Mouse (Mus musculus) CD4-positive, CD25-positive, alpha-beta regulatory T cell, adult 2 months (primary cell): ENCODE data around the gene Plekhm3.
A peak's percentile ranks its signal among the peaks of the same experiment; 100 is the strongest.

Experiments used
- DNase-seq: peaks from one replicate; pipeline ENCODE4 v3.0.0-alpha.2; 2012; ENCODE audit warnings: low read depth, low spot score

Gene Plekhm3

GRCm38 (mm10) chr1:64928542-64928941 is 28.1 kb downstream of the Plekhm3 start:
- DNase-seq = no peak

GRCm38 (mm10) chr1:64927437-64928274 is 29.0 kb downstream of the Plekhm3 start:
- DNase-seq = no peak

GRCm38 (mm10) chr1:64925594-64925993 is 31.0 kb downstream of the Plekhm3 start:
- peak; percentile 3 for DNase-seq

- DNase-seq = no peak
Observed at GRCm38 (mm10) chr1:64924283-64924682, 32.3 kb downstream of the Plekhm3 start.

- DNase-seq = peak; percentile 19
Observed at GRCm38 (mm10) chr1:64918810-64919528, 37.7 kb downstream of the Plekhm3 start.

GRCm38 (mm10) chr1:64917966-64918365 is 38.7 kb downstream of the Plekhm3 start:
- no peak for DNase-seq

GRCm38 (mm10) chr1:64916884-64917507 is 39.6 kb downstream of the Plekhm3 start:
- DNase-seq = no peak

GRCm38 (mm10) chr1:64914356-64914755 is 42.3 kb downstream of the Plekhm3 start:
- no peak for DNase-seq

- DNase-seq = no peak
Observed at GRCm38 (mm10) chr1:64907740-64908139, 48.9 kb downstream of the Plekhm3 start.

GRCm38 (mm10) chr1:64906226-64906625 is 50.4 kb downstream of the Plekhm3 start:
- no peak for DNase-seq

GRCm38 (mm10) chr1:64903415-64903814 is 53.2 kb downstream of the Plekhm3 start:
- DNase-seq = no peak

- no peak for DNase-seq
Observed at GRCm38 (mm10) chr1:64902804-64903203, 53.8 kb downstream of the Plekhm3 start.

GRCm38 (mm10) chr1:64899763-64900162 is 56.9 kb downstream of the Plekhm3 start:
- DNase-seq = no peak

GRCm38 (mm10) chr1:64897485-64897884 is 59.1 kb downstream of the Plekhm3 start:
- no peak for DNase-seq

- DNase-seq = no peak
Observed at GRCm38 (mm10) chr1:64893806-64894205, 62.8 kb downstream of the Plekhm3 start.

- DNase-seq = no peak
Observed at GRCm38 (mm10) chr1:64891332-64891731, 65.3 kb downstream of the Plekhm3 start.

- DNase-seq = no peak
Observed at GRCm38 (mm10) chr1:64887502-64888203, 69.0 kb downstream of the Plekhm3 start.

GRCm38 (mm10) chr1:64886718-64887117 is 69.9 kb downstream of the Plekhm3 start:
- DNase-seq = no peak

- no peak for DNase-seq
Observed at GRCm38 (mm10) chr1:64885328-64885727, 71.3 kb downstream of the Plekhm3 start.

GRCm38 (mm10) chr1:64884007-64884406 is 72.6 kb downstream of the Plekhm3 start:
- DNase-seq = no peak

GRCm38 (mm10) chr1:64880613-64881012 is 76.0 kb downstream of the Plekhm3 start:
- no peak for DNase-seq

- no peak for DNase-seq
Observed at GRCm38 (mm10) chr1:64878795-64879240, 77.8 kb downstream of the Plekhm3 start.
